Mouse (Mus musculus) olfactory bulb, adult 2 months (tissue): ENCODE data around the gene Lrrk2. TPM values are rescaled to one million over a fixed set of nuclear protein-coding genes. Genes with fewer than 3 reads are reported as not detected.

Experiments used
- H3K27ac ChIP-seq: fragments of 200-500 bp; 2 replicates; pipeline ENCODE4 v1.5.1; 2012; ENCODE audit warnings: low read depth, low read length; ENCODE audit not compliant: insufficient read depth
- H3K4me1 ChIP-seq: fragments of 200-500 bp; 2 replicates; pipeline ENCODE4 v1.6.1; 2012; ENCODE audit warnings: low read length; ENCODE audit not compliant: control insufficient read depth, insufficient read depth
- H3K4me3 ChIP-seq: fragments of 200-500 bp; 2 replicates; pipeline ENCODE4 v1.5.1; 2012; ENCODE audit warnings: mild to moderate bottlenecking, low read depth, low read length, moderate library complexity; ENCODE audit not compliant: insufficient read depth
- CTCF ChIP-seq: fragments of 200-500 bp; IDR thresholded peaks from 2 replicates; pipeline ENCODE4 v1.5.1; 2012; ENCODE audit warnings: low read depth, mild to moderate bottlenecking, low read length, moderate library complexity; ENCODE audit not compliant: insufficient read depth
- POLR2A ChIP-seq: fragments of 200-500 bp; IDR thresholded peaks from 2 replicates; pipeline ENCODE4 v1.6.1; 2012; ENCODE audit warnings: mild to moderate bottlenecking, low read depth, low read length, moderate library complexity; ENCODE audit not compliant: insufficient read depth
- WGBS: fragments of 180-500 bp; shearing (Covaris S2); methylation state at CpG from one replicate; pipeline ENCODE4 v1.1.7; 2018; 5-methylcytosine and 5-hydroxymethylcytosine counted together
- polyA plus RNA-seq: library from polyadenylated mRNA; stranded (reverse); fragments of >200 nt; gene quantifications from 2 replicates; pipeline ENCODE4 v1.2.4, GENCODE M21; 2012; ENCODE audit warnings: low replicate concordance; ENCODE audit not compliant: missing spikeins, insufficient read depth, insufficient read length

Lrrk2 gene
- polyA plus RNA-seq, 1 experiment: not detected

GRCm38 (mm10) chr15:91671987-91672386, 988 bp upstream of the Lrrk2 start:
- H3K27ac ChIP-seq: no peak overlapping the region
- TF ChIP-seq CTCF (no peak), POLR2A (no peak)
- no peak overlapping the region for H3K4me3 ChIP-seq
- H3K4me1 ChIP-seq: peaks cover 4% of the 10 kb centered on the region; the same call in 1 of the 2 replicates
- 86% methylated on average over 5 of the region's 5 CpGs for WGBS

GRCm38 (mm10) chr15:91673569-91673905, 562 bp downstream of the Lrrk2 start:
- 55% methylated on average over 5 of the region's 5 CpGs for WGBS
- Histone ChIP-seq H3K4me3 (peak overlapping the region; percentile 63), H3K27ac (no peak overlapping the region), H3K4me1 (peaks cover 4% of the 10 kb centered on the region; the same call in 1 of the 2 replicates)
- TF ChIP-seq CTCF: no peak

- Histone ChIP-seq H3K4me1 (no peaks in the 10 kb centered on the region), H3K27ac (no peak overlapping the region), H3K4me3 (no peak overlapping the region)
- TF ChIP-seq CTCF (no peak), POLR2A (no peak)
- WGBS: 66% methylated on average over 2 of the region's 2 CpGs
Measured at GRCm38 (mm10) chr15:91680116-91680515, 7.1 kb downstream of the Lrrk2 start.

GRCm38 (mm10) chr15:91685880-91686563, 13.0 kb downstream of the Lrrk2 start:
- H3K27ac ChIP-seq: no peak overlapping the region
- no peaks in the 10 kb centered on the region for H3K4me1 ChIP-seq
- TF ChIP-seq CTCF: no peak
- no peak for TF ChIP-seq POLR2A
- no peak overlapping the region for H3K4me3 ChIP-seq
- 87% methylated on average over 7 of the region's 7 CpGs for WGBS

GRCm38 (mm10) chr15:91690648-91691047, 17.7 kb downstream of the Lrrk2 start:
- TF ChIP-seq CTCF: no peak
- TF ChIP-seq POLR2A: no peak
- Histone ChIP-seq H3K4me1 (no peaks in the 10 kb centered on the region), H3K27ac (no peak overlapping the region), H3K4me3 (no peak overlapping the region)
- WGBS: 58% methylated on average over 9 of the region's 9 CpGs

GRCm38 (mm10) chr15:91693051-91693450, 20.1 kb downstream of the Lrrk2 start:
- Histone ChIP-seq H3K4me3 (no peak overlapping the region), H3K4me1 (no peaks in the 10 kb centered on the region), H3K27ac (no peak overlapping the region)
- 81% methylated on average over 1 of the region's 1 CpGs for WGBS
- TF ChIP-seq CTCF (no peak), POLR2A (no peak)

- no peak for TF ChIP-seq POLR2A
- no peak for TF ChIP-seq CTCF
- WGBS: 96% methylated on average over 2 of the region's 2 CpGs
- no peak overlapping the region for H3K27ac ChIP-seq
- H3K4me1 ChIP-seq: no peaks in the 10 kb centered on the region
- no peak overlapping the region for H3K4me3 ChIP-seq
Measured at GRCm38 (mm10) chr15:91693856-91694255, 20.9 kb downstream of the Lrrk2 start.

- TF ChIP-seq POLR2A: no peak
- TF ChIP-seq CTCF: no peak
- Histone ChIP-seq H3K27ac (no peak overlapping the region), H3K4me3 (no peak overlapping the region), H3K4me1 (peaks cover 5% of the 10 kb centered on the region)
- 74% methylated on average over 1 of the region's 1 CpGs for WGBS
Measured at GRCm38 (mm10) chr15:91700841-91701240, 27.9 kb downstream of the Lrrk2 start.

- 38% methylated on average over 8 of the region's 8 CpGs for WGBS
- H3K4me3 ChIP-seq: no peak overlapping the region
- peaks cover 5% of the 10 kb centered on the region for H3K4me1 ChIP-seq
- no peak for TF ChIP-seq POLR2A
- TF ChIP-seq CTCF: no peak
- H3K27ac ChIP-seq: peak overlapping the region; percentile 8; the same call in 1 of the 2 replicates
Measured at GRCm38 (mm10) chr15:91702991-91703715, 30.2 kb downstream of the Lrrk2 start.

- Histone ChIP-seq H3K27ac (no peak overlapping the region), H3K4me1 (peaks cover 5% of the 10 kb centered on the region), H3K4me3 (no peak overlapping the region)
- TF ChIP-seq POLR2A (no peak), CTCF (no peak)
- WGBS: 96% methylated on average over 7 of the region's 7 CpGs
Measured at GRCm38 (mm10) chr15:91704091-91704490, 31.1 kb downstream of the Lrrk2 start.
